Mouse (Mus musculus) intestine, embryonic 14.5 days (tissue): Measurements from ENCODE around the gene Rad54l. TPM values are rescaled to one million over a fixed set of nuclear protein-coding genes. Genes with fewer than 3 reads are reported as not detected.
A peak's percentile ranks its signal among the peaks of the same experiment; 100 is the strongest.

Source experiments
- ATAC-seq: fragments of 200-750 bp; cut with Nextera tagmentation; replicated peaks from 2 replicates; pipeline ENCODE4 v1.8.0; 2017; ENCODE audit warnings: low read depth, moderate number of reproducible peaks, moderate TSS enrichment, moderate library complexity; ENCODE audit not compliant: low FRiP score, low TSS enrichment
- DNase-seq: peaks from one replicate; pipeline ENCODE4 v3.0.0-alpha.2; 2018; ENCODE audit warnings: low spot score
- H3K27ac ChIP-seq: fragments of 300-500 bp; sonication (generic); 2 replicates; pipeline ENCODE4 v1.5.1; 2014; ENCODE audit warnings: low read depth, mild to moderate bottlenecking, control low read depth
- H3K27me3 ChIP-seq: fragments of 300-500 bp; sonication (generic); replicated peaks from 2 replicates; pipeline ENCODE4 v1.6.1; 2014; ENCODE audit warnings: low read length, control low read depth; ENCODE audit not compliant: control insufficient read depth, insufficient read depth
- H3K36me3 ChIP-seq: fragments of 300-500 bp; sonication (generic); 2 replicates; pipeline ENCODE4 v1.6.1; 2014; ENCODE audit warnings: low read length, control low read depth; ENCODE audit not compliant: control insufficient read depth, insufficient read depth
- H3K4me1 ChIP-seq: fragments of 300-500 bp; sonication (generic); replicated peaks from 2 replicates; pipeline ENCODE4 v1.6.1; 2014; ENCODE audit warnings: low read length, control low read depth, mixed read lengths; ENCODE audit not compliant: control insufficient read depth, insufficient read depth
- H3K4me2 ChIP-seq: fragments of 300-500 bp; sonication (generic); 2 replicates; pipeline ENCODE4 v1.6.1; 2014; ENCODE audit warnings: low read length
- H3K4me3 ChIP-seq: fragments of 300-500 bp; sonication (generic); 2 replicates; pipeline ENCODE4 v1.5.1; 2014; ENCODE audit warnings: low read depth, low read length, control low read depth, mixed read lengths
- H3K9ac ChIP-seq: fragments of 300-500 bp; sonication (generic); 2 replicates; pipeline ENCODE4 v1.6.1; 2014; ENCODE audit warnings: mild to moderate bottlenecking, low read length
- H3K9me3 ChIP-seq: fragments of 300-500 bp; sonication (generic); 2 replicates; pipeline ENCODE4 v1.6.1; 2016; ENCODE audit warnings: low read length, control low read depth; ENCODE audit not compliant: control insufficient read depth
- WGBS: fragments of 180-500 bp; shearing (Covaris S2); extraction: QIAGEN DNeasy Blood & Tissue Kit; methylation state at CpG from one replicate; pipeline ENCODE4 v1.1.7; 2014; 5-methylcytosine and 5-hydroxymethylcytosine counted together
- polyA plus RNA-seq: library from polyadenylated mRNA; unstranded; fragments of >200 nt; fragmentation: Nextera tagmentation; extraction: Ambion mirVana; gene quantifications from 2 replicates; pipeline ENCODE4 v1.2.1, GENCODE M21; 2014

Rad54l gene
- polyA plus RNA-seq, 1 experiment from 2014 or later = 33.0 TPM

GRCm38 (mm10) chr4:116143891-116144717 lies 20.6 kb upstream of the Rad54l start:
- H3K4me2 ChIP-seq = peak overlapping the region; percentile 93
- no peaks in the 10 kb centered on the region for H3K27me3 ChIP-seq
- H3K4me3 ChIP-seq = peak overlapping the region; percentile 68
- H3K36me3 ChIP-seq = no peaks in the 10 kb centered on the region
- H3K9me3 ChIP-seq = no peaks in the 10 kb centered on the region
- no peak overlapping the region for H3K27ac ChIP-seq
- peak; percentile 63; the same call in 1 of the 2 replicates for ATAC-seq
- peak overlapping the region; percentile 64 for H3K9ac ChIP-seq
- no peaks in the 10 kb centered on the region for H3K4me1 ChIP-seq
- WGBS = 1% methylated on average over 47 of the region's 47 CpGs
- DNase-seq = peak; percentile 85

- Histone ChIP-seq H3K27ac (no peak overlapping the region), H3K27me3 (no peaks in the 10 kb centered on the region), H3K4me1 (no peaks in the 10 kb centered on the region), H3K36me3 (no peaks in the 10 kb centered on the region), H3K4me3 (peak overlapping the region; percentile 68; the same call in 1 of the 2 replicates), H3K9ac (no peak overlapping the region), H3K9me3 (no peaks in the 10 kb centered on the region), H3K4me2 (peak overlapping the region; percentile 93)
- DNase-seq (peak; percentile 52), ATAC-seq (no peak)
- 6% methylated on average over 7 of the region's 7 CpGs for WGBS
Observed at GRCm38 (mm10) chr4:116143317-116143811, 19.9 kb upstream of the Rad54l start.

GRCm38 (mm10) chr4:116142269-116142668 lies 18.8 kb upstream of the Rad54l start:
- no peak for ATAC-seq
- Histone ChIP-seq H3K4me1 (no peaks in the 10 kb centered on the region), H3K27ac (no peak overlapping the region), H3K4me3 (no peak overlapping the region), H3K36me3 (no peaks in the 10 kb centered on the region), H3K27me3 (no peaks in the 10 kb centered on the region), H3K9ac (no peak overlapping the region), H3K4me2 (no peak overlapping the region), H3K9me3 (no peaks in the 10 kb centered on the region)
- no peak for DNase-seq
- WGBS = 83% methylated on average over 7 of the region's 7 CpGs

GRCm38 (mm10) chr4:116141736-116142135 lies 18.2 kb upstream of the Rad54l start:
- 88% methylated on average over 1 of the region's 1 CpGs for WGBS
- no peaks in the 10 kb centered on the region for H3K27me3 ChIP-seq
- no peak overlapping the region for H3K4me3 ChIP-seq
- no peak overlapping the region for H3K4me2 ChIP-seq
- H3K36me3 ChIP-seq = no peaks in the 10 kb centered on the region
- H3K9me3 ChIP-seq = no peaks in the 10 kb centered on the region
- DNase-seq (no peak), ATAC-seq (no peak)
- H3K27ac ChIP-seq = no peak overlapping the region
- H3K4me1 ChIP-seq = no peaks in the 10 kb centered on the region
- H3K9ac ChIP-seq = no peak overlapping the region

- no peak overlapping the region for H3K4me2 ChIP-seq
- no peak overlapping the region for H3K9ac ChIP-seq
- ATAC-seq = no peak
- WGBS = 75% methylated on average over 7 of the region's 7 CpGs
- no peaks in the 10 kb centered on the region for H3K36me3 ChIP-seq
- H3K9me3 ChIP-seq = no peaks in the 10 kb centered on the region
- DNase-seq = no peak
- no peak overlapping the region for H3K4me3 ChIP-seq
- no peaks in the 10 kb centered on the region for H3K4me1 ChIP-seq
- H3K27me3 ChIP-seq = no peaks in the 10 kb centered on the region
- no peak overlapping the region for H3K27ac ChIP-seq
Observed at GRCm38 (mm10) chr4:116140801-116141574, 17.5 kb upstream of the Rad54l start.

- no peak for DNase-seq
- H3K27me3 ChIP-seq = no peaks in the 10 kb centered on the region
- H3K4me2 ChIP-seq = no peak overlapping the region
Observed at GRCm38 (mm10) chr4:116137421-116137996, 14.0 kb upstream of the Rad54l start.

GRCm38 (mm10) chr4:116134990-116135389 lies 11.5 kb upstream of the Rad54l start:
- ATAC-seq (0 out of 2 replicates have a peak, but pooled peaks have one; percentile 22), DNase-seq (no peak)
- 39% methylated on average over 2 of the region's 2 CpGs for WGBS
- Histone ChIP-seq H3K27ac (no peak overlapping the region), H3K4me3 (no peak overlapping the region), H3K27me3 (no peaks in the 10 kb centered on the region), H3K4me2 (no peak overlapping the region), H3K9me3 (no peaks in the 10 kb centered on the region), H3K4me1 (no peaks in the 10 kb centered on the region), H3K9ac (no peak overlapping the region), H3K36me3 (no peaks in the 10 kb centered on the region)

More at GRCm38 (mm10) chr4:116137421-116137996, 14.0 kb upstream of the Rad54l start:
- 44% methylated on average over 13 of the region's 13 CpGs for WGBS
- H3K9me3 ChIP-seq = no peaks in the 10 kb centered on the region
- H3K36me3 ChIP-seq = no peaks in the 10 kb centered on the region
- H3K4me1 ChIP-seq = no peaks in the 10 kb centered on the region
- no peak overlapping the region for H3K9ac ChIP-seq
- H3K4me3 ChIP-seq = no peak overlapping the region
- ATAC-seq = no peak
- no peak overlapping the region for H3K27ac ChIP-seq

- Histone ChIP-seq H3K4me3 (no peak overlapping the region), H3K4me2 (no peak overlapping the region), H3K9me3 (no peaks in the 10 kb centered on the region), H3K27me3 (no peaks in the 10 kb centered on the region), H3K9ac (no peak overlapping the region), H3K36me3 (no peaks in the 10 kb centered on the region), H3K4me1 (no peaks in the 10 kb centered on the region), H3K27ac (no peak overlapping the region)
- 83% methylated on average over 4 of the region's 4 CpGs for WGBS
- DNase-seq (no peak), ATAC-seq (no peak)
Observed at GRCm38 (mm10) chr4:116133126-116133525, 9.6 kb upstream of the Rad54l start.
